Mouse (Mus musculus) thymus, adult 2 months (tissue): Measurements from ENCODE around the gene Gm9844.

Experiments used
- CTCF ChIP-seq: fragments of 200-500 bp; IDR thresholded peaks from 2 replicates; pipeline ENCODE4 v1.5.1; 2012; ENCODE audit warnings: mild to moderate bottlenecking, control low read depth, low read length, moderate library complexity, borderline replicate concordance; ENCODE audit not compliant: control insufficient read depth, poor library complexity, insufficient read depth; ENCODE audit errors: extremely low read depth
- POLR2A ChIP-seq: fragments of 200-500 bp; IDR thresholded peaks from 2 replicates; pipeline ENCODE4 v1.6.1; 2012; ENCODE audit warnings: mild to moderate bottlenecking, low read length, control low read depth, moderate library complexity; ENCODE audit not compliant: control insufficient read depth, poor library complexity, insufficient read depth; ENCODE audit errors: extremely low read depth

DNA sequence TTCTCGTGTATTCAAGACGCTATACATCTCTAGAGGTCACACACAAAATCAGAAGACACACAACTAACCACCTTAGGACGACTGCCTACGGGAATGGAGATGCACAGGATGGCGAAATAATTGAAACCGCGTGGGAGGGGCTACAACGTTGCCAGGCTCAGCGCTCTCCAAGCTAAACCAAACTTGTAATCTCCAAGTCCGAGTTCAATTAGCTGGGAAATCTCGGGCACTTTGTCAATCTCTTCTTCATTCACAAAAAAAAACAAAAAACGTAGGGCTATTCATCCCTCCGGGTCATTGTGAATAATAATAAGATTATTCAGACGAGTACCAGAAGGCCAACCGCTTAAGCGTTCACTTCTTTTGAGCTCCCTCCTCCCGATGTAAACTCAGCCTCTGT lies 7.1 kb downstream of the Gm9844 start:
- TF ChIP-seq CTCF, result no peak
- no peak for TF ChIP-seq POLR2A
